Mouse (Mus musculus) small intestine, adult 2 months (tissue): Measurements from ENCODE around the gene 1700125H20Rik.

ENCODE experiments used
- CTCF ChIP-seq: fragments of 200-500 bp; IDR thresholded peaks from 2 replicates; pipeline ENCODE4 v1.5.1; 2012; ENCODE audit warnings: low read depth, mild to moderate bottlenecking, control low read depth, inconsistent platforms, low read length, moderate library complexity, mixed read lengths; ENCODE audit not compliant: insufficient replicate concordance, insufficient read length; ENCODE audit errors: extremely low read depth
- POLR2A ChIP-seq: fragments of 200-500 bp; IDR thresholded peaks from 2 replicates; pipeline ENCODE4 v1.6.1; 2012; ENCODE audit warnings: low read depth, mild to moderate bottlenecking, control low read depth, inconsistent platforms, low read length, moderate library complexity

- TF ChIP-seq CTCF (no peak), POLR2A (no peak)
Measured at GRCm38 (mm10) chr11:85178413-85178812, 8.2 kb downstream of the 1700125H20Rik start.
